Mouse (Mus musculus): Measurements from ENCODE around the gene Snx14. TPM values are rescaled to one million over a fixed set of nuclear protein-coding genes. Genes with fewer than 3 reads are reported as not detected.
"Not testable (repeated sequence)": the region's sequence is repeated elsewhere in the genome, so short reads cannot be mapped to it uniquely, and the experiment has no call there.

The Snx14 gene
- 10 to 100 TPM; 41.8 to 54.5 TPM for total RNA-seq (2021)
- long read RNA-seq, experiment 1, transcript Snx14-204 (28 exons, 3,109 nt) = major isoform, 24 of 38 reads
- long read RNA-seq, experiment 1, partial matches to known transcripts = 5 of 38 reads
- long read RNA-seq, experiment 1, other reads (novel, unspliced or antisense) = 6 of 38 reads
- long read RNA-seq, experiment 2, transcript Snx14-204 (28 exons, 3,109 nt) = major isoform, 12 of 14 reads
- long read RNA-seq, experiment 2, partial matches to known transcripts = 0 of 14 reads
- long read RNA-seq, experiment 2, other reads (novel, unspliced or antisense) = 0 of 14 reads

- DNase-seq = peak; percentile 99
Observed at GRCm38 (mm10) chr9:88438555-88439237, at the start of gene Snx14. Gene Snx14 (minus strand): TSS chr9:88438958.

- peak; percentile 25 for DNase-seq
Observed at GRCm38 (mm10) chr9:88484531-88484930, 45.8 kb upstream of the Snx14 start.

GRCm38 (mm10) chr9:88482829-88483396, 44.2 kb upstream of the Snx14 start:
- DNase-seq = peak; percentile 92

- peak; percentile 97 for DNase-seq
Observed at GRCm38 (mm10) chr9:88482230-88482828, 43.6 kb upstream of the Snx14 start, which contains the start of gene Syncrip. Gene Syncrip (minus strand): TSS chr9:88482574.

GRCm38 (mm10) chr9:88481791-88482160, 43.0 kb upstream of the Snx14 start:
- peak; percentile 55 for DNase-seq

- peak; percentile 56 for DNase-seq
Observed at GRCm38 (mm10) chr9:88481061-88481790, 42.5 kb upstream of the Snx14 start.

GRCm38 (mm10) chr9:88480120-88480519, 41.4 kb upstream of the Snx14 start:
- no peak for DNase-seq

GRCm38 (mm10) chr9:88476138-88476537, 37.4 kb upstream of the Snx14 start:
- DNase-seq = no peak

- DNase-seq = not testable (repeated sequence)
Observed at GRCm38 (mm10) chr9:88461017-88461416, 22.3 kb upstream of the Snx14 start.

GRCm38 (mm10) chr9:88439991-88440390, 1.2 kb upstream of the Snx14 start:
- no peak for DNase-seq

- no peak for DNase-seq
Observed at GRCm38 (mm10) chr9:88439238-88439600, 461 bp upstream of the Snx14 start.

- DNase-seq = no peak
Observed at GRCm38 (mm10) chr9:88438237-88438554, 562 bp downstream of the Snx14 start.

GRCm38 (mm10) chr9:88437342-88438236, 1.2 kb downstream of the Snx14 start:
- DNase-seq = no peak

- DNase-seq = no peak
Observed at GRCm38 (mm10) chr9:88424356-88424755, 14.4 kb downstream of the Snx14 start.

GRCm38 (mm10) chr9:88422428-88422827, 16.3 kb downstream of the Snx14 start:
- DNase-seq = no peak

- DNase-seq = no peak
Observed at GRCm38 (mm10) chr9:88416752-88417151, 22.0 kb downstream of the Snx14 start.

GRCm38 (mm10) chr9:88409978-88410377, 28.8 kb downstream of the Snx14 start:
- no peak for DNase-seq

- no peak for DNase-seq
Observed at GRCm38 (mm10) chr9:88404515-88404914, 34.2 kb downstream of the Snx14 start.

- no peak for DNase-seq
Observed at GRCm38 (mm10) chr9:88404088-88404487, 34.7 kb downstream of the Snx14 start.

GRCm38 (mm10) chr9:88398461-88398860, 40.3 kb downstream of the Snx14 start:
- DNase-seq = no peak

- no peak for DNase-seq
Observed at GRCm38 (mm10) chr9:88394852-88395251, 43.9 kb downstream of the Snx14 start.

All from adrenal gland, postnatal 10 days (tissue).